Mouse (Mus musculus) gastrocnemius, postnatal 36 days (tissue): ENCODE data around the gene Washc2. TPM values are rescaled to one million over a fixed set of nuclear protein-coding genes. Genes with fewer than 3 reads are reported as not detected.
"Not testable (repeated sequence)": the region's sequence is repeated elsewhere in the genome, so short reads cannot be mapped to it uniquely, and the experiment has no call there.

Source experiments
- DNase-seq, 2 experiments: peaks; one replicate each; pipeline ENCODE4 v3.0.0; 2022
- intact Hi-C: fragments of 180-260 bp; cut with DNase I; formaldehyde crosslinking; loops from one replicate; pipeline ENCODE4 v1.15.1; 2025
- long read RNA-seq, 2 experiments: library from polyadenylated mRNA; stranded (forward); transcript quantifications; one replicate each; pipeline ENCODE4 v2.0.0; 2021
- total RNA-seq, 2 experiments: library from RNA; stranded (reverse); gene quantifications; 2 replicates each; pipeline ENCODE4 v1.2.3; 2021

The Washc2 gene
- total RNA-seq = 10 to 100 TPM; 21.8 to 22.3 TPM
- long read RNA-seq, experiment 1, full-length matches to known transcripts = 3 of 9 reads
- long read RNA-seq, experiment 1, partial matches to known transcripts = 4 of 9 reads
- long read RNA-seq, experiment 1, other reads (novel, unspliced or antisense) = 2 of 9 reads
- long read RNA-seq, experiment 2, full-length matches to known transcripts = 4 of 8 reads
- long read RNA-seq, experiment 2, partial matches to known transcripts = 3 of 8 reads
- long read RNA-seq, experiment 2, other reads (novel, unspliced or antisense) = 1 of 8 reads

GRCm38 (mm10) chr6:116207729-116208534 is at the start of gene Washc2:
Gene Washc2 (plus strand): TSS chr6:116208038.
- DNase-seq = peak; percentile 89 to 93
- intact Hi-C loops = no loop called here

- intact Hi-C loops = no loop called here
- DNase-seq = no peak
These were observed 41.5 kb upstream of the Washc2 start for GRCm38 (mm10) chr6:116166383-116166782.

DNA sequence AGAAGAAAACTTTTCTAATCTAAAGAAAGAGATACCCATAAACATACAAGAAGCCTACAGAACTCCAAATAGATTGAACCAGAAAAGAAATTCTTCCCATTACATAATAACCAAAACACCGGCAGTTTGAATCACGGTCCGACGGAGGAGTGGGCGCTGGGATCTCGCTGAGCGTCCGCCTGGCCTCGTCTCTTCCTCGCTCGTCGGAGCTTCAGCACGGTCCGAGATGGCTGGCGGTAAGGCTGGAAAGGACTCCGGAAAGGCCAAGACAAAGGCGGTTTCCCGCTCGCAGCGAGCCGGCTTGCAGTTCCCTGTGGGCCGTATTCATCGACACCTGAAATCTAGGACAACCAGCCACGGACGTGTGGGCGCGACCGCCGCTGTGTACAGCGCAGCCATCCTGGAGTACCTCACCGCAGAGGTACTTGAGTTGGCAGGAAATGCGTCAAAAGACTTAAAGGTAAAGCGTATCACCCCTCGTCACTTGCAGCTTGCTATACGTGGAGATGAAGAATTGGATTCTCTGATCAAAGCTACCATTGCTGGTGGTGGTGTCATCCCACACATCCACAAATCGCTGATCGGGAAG is 34.2 kb upstream of the Washc2 start:
- intact Hi-C loops, DNase-seq: not testable (repeated sequence)

DNA sequence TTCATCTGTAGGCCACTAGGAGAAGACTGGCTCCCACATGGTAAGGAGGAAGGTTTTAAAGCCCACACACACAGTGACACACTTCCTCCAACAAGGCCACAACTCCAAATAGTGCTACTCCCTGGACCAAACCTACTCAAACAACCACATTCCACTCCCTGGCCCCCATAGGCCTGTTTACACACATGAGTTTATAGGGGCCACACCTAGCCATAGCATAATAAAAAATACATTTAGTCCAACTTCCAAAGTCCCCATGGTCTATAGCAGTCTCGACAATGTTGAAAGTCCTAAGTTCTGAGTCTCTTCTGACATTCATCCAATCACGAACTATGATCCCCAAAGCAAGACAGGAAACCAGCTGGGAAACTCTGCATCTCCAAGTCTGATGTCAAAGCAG is 29.5 kb upstream of the Washc2 start:
- intact Hi-C loops = no loop called here
- DNase-seq = no peak

GRCm38 (mm10) chr6:116180731-116181130 is 27.1 kb upstream of the Washc2 start:
- intact Hi-C loops = no loop called here
- DNase-seq = no peak

- intact Hi-C loops = no loop called here
These were observed 24.3 kb upstream of the Washc2 start for GRCm38 (mm10) chr6:116183509-116183908.

DNA sequence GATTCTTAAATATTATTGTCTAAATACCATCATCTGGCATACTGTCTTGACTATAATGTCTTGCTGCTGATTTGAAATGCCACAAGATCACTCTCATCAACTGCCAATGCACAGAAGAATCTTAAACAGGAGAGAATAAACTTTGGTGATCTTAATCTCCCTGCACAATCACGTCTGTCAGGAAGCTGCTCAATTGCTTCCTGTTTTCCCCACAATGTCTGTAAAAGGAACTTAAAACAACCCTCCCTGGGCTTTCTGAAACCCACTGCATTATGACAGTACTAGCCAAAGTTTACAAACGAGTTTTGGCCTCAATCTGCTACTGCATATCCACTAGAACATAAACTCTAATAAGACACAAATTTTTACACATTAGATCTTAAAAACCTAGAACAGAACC is 21.4 kb upstream of the Washc2 start:
- intact Hi-C loops = no loop called here
- no peak for DNase-seq

More at GRCm38 (mm10) chr6:116183509-116183908, 24.3 kb upstream of the Washc2 start:
- no peak for DNase-seq

- no peak for DNase-seq
- intact Hi-C loops = no loop called here
These were observed 18.4 kb upstream of the Washc2 start for GRCm38 (mm10) chr6:116189417-116189816.

DNA sequence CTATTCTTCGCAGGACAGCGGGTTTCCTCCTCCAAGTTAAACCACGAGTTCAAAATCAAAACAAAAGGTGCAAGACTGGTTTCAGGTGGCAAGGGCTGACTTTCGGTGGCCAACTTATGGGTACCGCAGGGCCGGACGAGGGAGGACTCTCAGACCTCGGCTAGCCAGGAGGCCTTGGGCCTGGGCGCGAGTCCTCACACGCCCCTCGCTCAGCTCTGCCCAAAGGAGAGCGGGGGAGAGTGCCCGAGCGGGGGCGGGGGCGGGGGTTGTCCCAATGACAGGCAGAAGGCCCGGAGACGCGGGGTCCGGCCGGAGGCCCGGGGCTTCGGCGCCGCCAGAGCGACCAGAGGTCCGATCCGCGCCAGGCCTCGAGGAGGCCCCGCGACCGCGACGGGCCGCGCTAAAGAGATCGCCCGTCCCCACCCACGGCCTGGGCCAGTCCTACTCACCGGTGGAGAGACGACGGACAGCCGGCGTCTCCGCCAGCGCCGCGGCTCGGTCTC is 15.0 kb upstream of the Washc2 start:
- no peak for DNase-seq
- intact Hi-C loops = no loop called here

GRCm38 (mm10) chr6:116193394-116194393 is 14.1 kb upstream of the Washc2 start, which contains the start of gene Tmcc1:
Gene Tmcc1 (minus strand): TSS chr6:116193486.
- intact Hi-C loops = no loop called here
- peak; percentile 98 to 99 for DNase-seq

GRCm38 (mm10) chr6:116195811-116196210 is 12.0 kb upstream of the Washc2 start:
- intact Hi-C loops = no loop called here
- DNase-seq = no peak

DNA sequence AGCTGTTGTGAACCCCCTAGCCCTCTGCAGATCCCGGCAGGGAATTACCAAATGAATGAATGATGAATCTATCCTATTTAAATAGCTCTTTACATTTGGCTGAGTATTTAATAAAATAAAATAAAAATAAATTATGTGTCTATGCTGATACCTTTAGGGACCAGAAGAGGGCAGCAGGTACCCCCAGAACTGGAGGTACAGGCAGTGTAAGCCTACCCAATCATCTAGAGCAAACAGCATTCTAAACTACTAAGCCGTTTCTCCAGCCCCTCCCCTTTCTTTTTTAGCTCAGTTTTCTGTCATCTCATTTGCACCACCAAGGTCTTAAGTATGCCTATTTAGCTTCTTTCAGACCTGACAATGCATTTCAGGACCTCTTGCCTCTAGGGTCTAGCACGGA is 9.7 kb upstream of the Washc2 start:
- no peak for DNase-seq
- intact Hi-C loops = no loop called here

DNA sequence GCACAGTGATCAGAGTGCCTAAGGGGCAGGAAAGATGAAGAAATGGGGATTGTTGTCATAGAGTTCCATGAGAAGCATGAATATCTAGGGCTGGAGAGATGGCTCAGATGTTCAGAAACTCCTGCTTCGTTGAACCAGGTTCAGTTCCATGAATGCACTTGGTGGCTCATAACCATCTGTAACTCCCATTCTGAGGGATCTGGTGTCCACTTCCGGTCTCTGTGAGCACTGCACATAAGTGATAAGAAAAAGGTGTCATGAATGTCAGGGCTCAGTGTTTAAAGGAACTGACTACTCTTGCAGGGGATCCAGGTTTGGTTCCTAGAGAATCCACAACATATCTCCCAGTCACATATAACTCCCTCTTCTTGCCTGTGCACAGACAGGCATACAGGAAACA is 8.2 kb upstream of the Washc2 start:
- intact Hi-C loops = no loop called here
- no peak for DNase-seq

GRCm38 (mm10) chr6:116227767-116228166 is 19.9 kb downstream of the Washc2 start:
- DNase-seq = no peak
- intact Hi-C loops = no loop called here

- intact Hi-C loops = no loop called here
These were observed 21.1 kb downstream of the Washc2 start for GRCm38 (mm10) chr6:116228785-116229525.

DNA sequence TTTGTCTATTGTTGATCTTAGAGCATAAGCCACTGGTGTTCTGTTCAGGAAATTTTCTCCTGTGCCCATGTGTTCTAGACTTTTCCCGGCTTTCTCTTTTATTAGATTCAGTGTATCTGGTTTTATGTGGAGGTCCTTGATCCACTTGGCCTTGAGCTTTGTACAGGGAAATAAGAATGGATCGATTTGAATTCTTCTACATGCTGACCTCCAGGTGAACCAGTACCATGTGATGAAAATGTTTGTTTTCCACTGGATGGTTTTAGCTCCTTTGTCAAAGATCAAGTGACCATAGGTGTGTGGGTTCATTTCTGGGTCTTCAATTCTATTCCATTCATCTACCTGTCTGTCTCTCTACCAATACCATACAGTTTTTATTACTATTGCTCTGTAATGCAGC is 27.0 kb downstream of the Washc2 start:
- DNase-seq, intact Hi-C loops: not testable (repeated sequence)

More at GRCm38 (mm10) chr6:116228785-116229525, 21.1 kb downstream of the Washc2 start:
- peak; percentile 42 to 53 for DNase-seq

DNA sequence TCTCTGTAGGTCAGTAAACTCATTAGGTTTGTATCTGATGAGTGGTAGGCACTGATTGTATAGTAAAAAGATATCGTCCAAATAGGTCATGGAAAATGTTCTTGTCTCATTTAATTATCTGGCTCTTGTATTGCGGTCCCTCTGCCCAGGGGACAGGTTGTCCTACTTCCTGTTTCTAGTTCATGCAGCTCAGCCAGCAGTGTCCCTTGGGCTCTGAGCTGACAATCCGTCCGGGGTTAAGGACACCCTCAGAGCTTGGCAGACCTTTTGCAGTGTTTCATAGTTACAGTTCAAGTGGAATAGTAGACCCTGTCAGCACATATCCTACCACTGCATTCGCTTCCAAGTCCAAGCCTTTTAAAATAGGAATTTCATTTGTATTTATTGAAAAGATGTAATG is 27.5 kb downstream of the Washc2 start:
- no peak for DNase-seq
- intact Hi-C loops = no loop called here

GRCm38 (mm10) chr6:116238083-116238482 is 30.2 kb downstream of the Washc2 start:
- no peak for DNase-seq
- intact Hi-C loops = no loop called here

DNA sequence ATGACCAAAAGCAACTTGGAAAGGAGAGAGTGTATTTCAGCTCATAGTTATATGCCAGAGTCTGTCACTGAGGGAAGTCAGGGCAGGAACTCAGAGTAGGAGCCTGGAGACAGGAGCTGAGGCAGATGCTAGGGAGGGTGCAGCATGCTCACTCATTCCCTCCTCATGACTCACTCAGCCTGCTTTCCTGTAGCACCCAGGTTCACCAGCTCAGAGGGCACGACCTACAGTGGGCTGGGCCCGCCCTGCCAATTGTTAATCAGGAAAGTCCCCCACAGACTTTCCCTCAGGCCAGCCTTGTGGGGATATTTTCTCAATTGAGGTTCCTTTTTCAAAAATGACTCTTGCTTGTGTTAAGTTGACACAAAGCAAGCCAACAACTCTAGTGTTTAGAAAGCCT is 32.5 kb downstream of the Washc2 start:
- no peak for DNase-seq
- intact Hi-C loops = no loop called here
